Mouse (Mus musculus) heart, embryonic 11.5 days (tissue): Measurements from ENCODE around the gene Grip2. TPM values are rescaled to one million over a fixed set of nuclear protein-coding genes. Genes with fewer than 3 reads are reported as not detected.

Source experiments
- ATAC-seq: fragments of 200-750 bp; cut with Nextera tagmentation; replicated peaks from 2 replicates; pipeline ENCODE4 v1.8.0; 2017; ENCODE audit warnings: moderate library complexity; ENCODE audit not compliant: insufficient number of reproducible peaks, low FRiP score, low TSS enrichment
- H3K27ac ChIP-seq: fragments of 300-500 bp; sonication (generic); 2 replicates; pipeline ENCODE4 v1.5.1; 2014; ENCODE audit warnings: mild to moderate bottlenecking, low read depth, low read length
- H3K27me3 ChIP-seq: fragments of 300-500 bp; sonication (generic); 2 replicates; pipeline ENCODE4 v1.6.1; 2014; ENCODE audit warnings: mild to moderate bottlenecking, low read length, mixed read lengths; ENCODE audit not compliant: control insufficient read depth, insufficient read depth
- H3K36me3 ChIP-seq: fragments of 300-500 bp; sonication (generic); 2 replicates; pipeline ENCODE4 v1.6.1; 2014; ENCODE audit warnings: mild to moderate bottlenecking, low read length, moderate library complexity, mixed read lengths; ENCODE audit not compliant: control insufficient read depth, insufficient read depth
- H3K4me1 ChIP-seq: fragments of 300-500 bp; sonication (generic); 2 replicates; pipeline ENCODE4 v1.6.1; 2014; ENCODE audit warnings: low read length; ENCODE audit not compliant: control insufficient read depth, insufficient read depth
- H3K4me2 ChIP-seq: fragments of 300-500 bp; sonication (generic); 2 replicates; pipeline ENCODE4 v1.6.1; 2014; ENCODE audit warnings: mild to moderate bottlenecking, moderate library complexity
- H3K4me3 ChIP-seq: fragments of 300-500 bp; sonication (generic); 2 replicates; pipeline ENCODE4 v1.5.1; 2014; ENCODE audit warnings: low read depth, low read length
- H3K9ac ChIP-seq: fragments of 300-500 bp; sonication (generic); 2 replicates; pipeline ENCODE4 v1.6.1; 2014; ENCODE audit warnings: mild to moderate bottlenecking, low read depth, low read length, moderate library complexity
- H3K9me3 ChIP-seq: fragments of 300-500 bp; sonication (generic); replicated peaks from 2 replicates; pipeline ENCODE4 v1.6.1; 2016; ENCODE audit warnings: low read length; ENCODE audit not compliant: control insufficient read depth
- WGBS: fragments of 180-500 bp; shearing (Covaris S2); extraction: QIAGEN DNeasy Blood & Tissue Kit; methylation state at CpG from one replicate; pipeline ENCODE4 v1.1.7; 2014; ENCODE audit not compliant: insufficient replicate concordance; 5-methylcytosine and 5-hydroxymethylcytosine counted together
- polyA plus RNA-seq: library from polyadenylated mRNA; unstranded; fragments of >200 nt; fragmentation: Nextera tagmentation; extraction: Ambion mirVana; gene quantifications from 2 replicates; pipeline ENCODE4 v1.2.1, GENCODE M21; 2014

The Grip2 gene
- polyA plus RNA-seq, 1 experiment from 2014 or later = 4.5 TPM

- Histone ChIP-seq H3K36me3 (no peaks in the 10 kb centered on the region), H3K4me2 (no peak overlapping the region), H3K4me3 (no peak overlapping the region), H3K9ac (no peak overlapping the region), H3K27ac (no peak overlapping the region), H3K27me3 (0 out of 2 replicates have a peak, but pooled peaks cover 4% of the 10 kb centered on the region), H3K9me3 (no peaks in the 10 kb centered on the region), H3K4me1 (no peaks in the 10 kb centered on the region)
- ATAC-seq = no peak
- WGBS = 58% methylated on average over 9 of the region's 9 CpGs
Measured at GRCm38 (mm10) chr6:91779206-91779605, 47.8 kb downstream of the Grip2 start.

DNA sequence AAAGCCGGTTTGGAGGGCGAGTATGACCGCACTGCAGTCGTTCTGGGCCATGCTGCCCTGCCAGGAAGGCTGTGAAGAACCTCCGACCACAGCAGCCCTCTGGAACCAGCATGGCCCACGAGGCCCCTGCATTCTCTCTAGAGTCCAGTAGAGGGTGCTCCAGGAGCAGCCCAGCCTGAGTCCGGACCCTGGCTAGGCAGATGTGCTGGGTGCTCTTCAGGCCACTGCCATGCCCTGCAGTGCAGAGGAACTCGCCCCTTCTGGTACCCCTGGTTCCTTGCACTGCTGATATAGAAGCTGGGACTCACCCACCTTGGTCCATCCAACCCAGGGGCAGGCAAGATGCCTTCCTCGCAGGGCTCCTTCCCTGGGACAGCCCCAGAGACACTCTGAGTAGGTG lies 50.5 kb downstream of the Grip2 start:
- WGBS = 15% methylated on average over 9 of the region's 9 CpGs
- H3K4me3 ChIP-seq = no peak overlapping the region
- H3K4me2 ChIP-seq = no peak overlapping the region
- no peak; the same call in 1 of the 2 replicates for ATAC-seq
- no peaks in the 10 kb centered on the region for H3K4me1 ChIP-seq
- H3K9me3 ChIP-seq = no peaks in the 10 kb centered on the region
- H3K27me3 ChIP-seq = 0 out of 2 replicates have a peak, but pooled peaks cover 4% of the 10 kb centered on the region
- peaks cover 4% of the 10 kb centered on the region; the same call in 1 of the 2 replicates for H3K36me3 ChIP-seq
- no peak overlapping the region for H3K9ac ChIP-seq
- no peak overlapping the region for H3K27ac ChIP-seq

- Histone ChIP-seq H3K9ac (no peak overlapping the region), H3K36me3 (peaks cover 8% of the 10 kb centered on the region; the same call in 1 of the 2 replicates), H3K9me3 (no peaks in the 10 kb centered on the region), H3K4me2 (no peak overlapping the region), H3K27me3 (0 out of 2 replicates have a peak, but pooled peaks cover 4% of the 10 kb centered on the region), H3K4me1 (no peaks in the 10 kb centered on the region), H3K27ac (no peak overlapping the region), H3K4me3 (no peak overlapping the region)
- 59% methylated on average over 5 of the region's 5 CpGs for WGBS
- no peak for ATAC-seq
Measured at GRCm38 (mm10) chr6:91773951-91774350, 53.1 kb downstream of the Grip2 start.

- Histone ChIP-seq H3K27ac (no peak overlapping the region), H3K36me3 (peaks cover 8% of the 10 kb centered on the region; the same call in 1 of the 2 replicates), H3K27me3 (no peaks in the 10 kb centered on the region), H3K4me2 (no peak overlapping the region), H3K4me1 (no peaks in the 10 kb centered on the region), H3K9ac (no peak overlapping the region), H3K4me3 (no peak overlapping the region), H3K9me3 (no peaks in the 10 kb centered on the region)
- WGBS = 73% methylated on average over 8 of the region's 8 CpGs
- no peak for ATAC-seq
Measured at GRCm38 (mm10) chr6:91767550-91767949, 59.5 kb downstream of the Grip2 start.

GRCm38 (mm10) chr6:91762051-91762742 lies 64.9 kb downstream of the Grip2 start:
- ATAC-seq = no peak
- Histone ChIP-seq H3K4me3 (no peak overlapping the region), H3K36me3 (peaks cover 7% of the 10 kb centered on the region), H3K9me3 (no peaks in the 10 kb centered on the region), H3K9ac (no peak overlapping the region), H3K27ac (no peak overlapping the region), H3K4me1 (no peaks in the 10 kb centered on the region; the same call in 1 of the 2 replicates), H3K4me2 (no peak overlapping the region), H3K27me3 (no peaks in the 10 kb centered on the region)
- WGBS = 77% methylated on average over 9 of the region's 9 CpGs

GRCm38 (mm10) chr6:91754845-91755244 lies 72.2 kb downstream of the Grip2 start:
- WGBS = 87% methylated on average over 12 of the region's 12 CpGs
- H3K27me3 ChIP-seq = no peaks in the 10 kb centered on the region
- H3K4me3 ChIP-seq = no peak overlapping the region
- no peaks in the 10 kb centered on the region for H3K9me3 ChIP-seq
- no peak overlapping the region for H3K4me2 ChIP-seq
- H3K9ac ChIP-seq = no peak overlapping the region
- H3K4me1 ChIP-seq = peaks cover 4% of the 10 kb centered on the region; the same call in 1 of the 2 replicates
- ATAC-seq = no peak
- no peak overlapping the region for H3K27ac ChIP-seq
- peaks cover 24% of the 10 kb centered on the region for H3K36me3 ChIP-seq

DNA sequence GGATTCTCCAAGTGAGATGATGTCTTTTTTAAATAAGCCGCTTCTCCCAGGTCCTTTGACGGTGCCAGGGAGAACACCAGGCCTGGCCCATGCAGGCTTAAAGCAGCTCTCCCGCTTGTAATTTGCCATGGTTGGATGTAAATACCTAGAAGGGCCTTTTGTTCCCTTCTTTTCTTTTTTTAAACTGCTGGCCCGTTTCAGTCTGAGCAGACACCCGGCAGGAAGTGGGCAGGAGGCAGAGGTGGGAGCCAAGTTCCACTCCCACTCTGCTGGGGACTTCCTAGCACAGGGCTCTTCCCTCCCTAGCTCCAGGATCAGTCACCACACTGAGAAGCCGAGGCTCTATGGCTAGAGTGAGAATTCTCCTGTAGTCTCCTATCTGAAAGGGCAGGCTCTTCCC lies 73.0 kb downstream of the Grip2 start:
- Histone ChIP-seq H3K4me1 (peaks cover 4% of the 10 kb centered on the region; the same call in 1 of the 2 replicates), H3K9me3 (no peaks in the 10 kb centered on the region), H3K36me3 (peaks cover 28% of the 10 kb centered on the region), H3K9ac (no peak overlapping the region), H3K27me3 (no peaks in the 10 kb centered on the region), H3K27ac (no peak overlapping the region), H3K4me2 (no peak overlapping the region), H3K4me3 (no peak overlapping the region)
- ATAC-seq = no peak
- 71% methylated on average over 6 of the region's 6 CpGs for WGBS

- no peaks in the 10 kb centered on the region for H3K27me3 ChIP-seq
- peaks cover 35% of the 10 kb centered on the region for H3K36me3 ChIP-seq
- H3K4me1 ChIP-seq = peaks cover 4% of the 10 kb centered on the region; the same call in 1 of the 2 replicates
- no peak overlapping the region for H3K27ac ChIP-seq
- ATAC-seq = 0 out of 2 replicates have a peak, but pooled peaks have one; percentile 12
- WGBS = 71% methylated on average over 8 of the region's 8 CpGs
- H3K4me2 ChIP-seq = no peak overlapping the region
- no peaks in the 10 kb centered on the region for H3K9me3 ChIP-seq
- no peak overlapping the region for H3K4me3 ChIP-seq
- peak overlapping the region; percentile 16; the same call in 1 of the 2 replicates for H3K9ac ChIP-seq
Measured at GRCm38 (mm10) chr6:91752884-91753283, 74.2 kb downstream of the Grip2 start.

DNA sequence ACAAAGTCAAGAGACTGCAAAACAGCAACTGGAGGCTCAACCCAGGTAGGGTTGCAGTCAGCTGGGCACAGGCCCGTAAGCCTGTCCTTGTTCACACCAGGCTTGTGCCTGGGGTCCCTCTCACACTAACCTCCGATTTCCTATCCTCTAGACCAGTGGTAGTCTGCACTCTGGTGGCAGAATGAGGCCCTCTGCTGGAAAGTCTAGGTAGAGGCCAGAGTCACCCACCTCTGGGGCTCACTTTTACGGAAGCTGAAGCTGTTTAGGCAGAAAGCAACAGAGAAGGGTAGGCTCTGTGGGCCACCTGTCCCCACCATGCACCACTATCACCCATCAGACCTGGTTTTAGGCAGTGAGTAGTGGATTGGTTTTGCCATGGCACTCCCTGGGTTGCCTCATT lies 76.1 kb downstream of the Grip2 start:
- ATAC-seq = no peak; the same call in 1 of the 2 replicates
- Histone ChIP-seq H3K36me3 (peaks cover 33% of the 10 kb centered on the region), H3K27ac (no peak overlapping the region)

More for the DNA sequence above, 76.1 kb downstream of the Grip2 start:
- no peaks in the 10 kb centered on the region for H3K9me3 ChIP-seq
- H3K4me3 ChIP-seq = no peak overlapping the region
- WGBS = 77% methylated on average over 3 of the region's 3 CpGs
- 0 out of 2 replicates have a peak, but pooled peaks cover 4% of the 10 kb centered on the region for H3K4me1 ChIP-seq
- H3K9ac ChIP-seq = no peak overlapping the region
- H3K4me2 ChIP-seq = no peak overlapping the region
- no peaks in the 10 kb centered on the region for H3K27me3 ChIP-seq
